Mouse (Mus musculus) heart, embryonic 10.5 days (tissue): Measurements from ENCODE around the gene Gm28036. TPM values are rescaled to one million over a fixed set of nuclear protein-coding genes. Genes with fewer than 3 reads are reported as not detected.
"Not testable (repeated sequence)": the region's sequence is repeated elsewhere in the genome, so short reads cannot be mapped to it uniquely, and the experiment has no call there.

Experiments
- DNase-seq: peaks from one replicate; pipeline ENCODE4 v3.0.0-alpha.2; 2017; ENCODE audit warnings: low spot score
- H3K27ac ChIP-seq: fragments of 300-500 bp; sonication (generic); 2 replicates; pipeline ENCODE4 v1.5.1; 2016; ENCODE audit warnings: mild to moderate bottlenecking
- H3K27me3 ChIP-seq: fragments of 300-500 bp; sonication (generic); 2 replicates; pipeline ENCODE4 v1.6.1; 2016; ENCODE audit warnings: mild to moderate bottlenecking; ENCODE audit not compliant: poor library complexity, insufficient read depth, severe bottlenecking
- H3K36me3 ChIP-seq: fragments of 300-500 bp; sonication (generic); 2 replicates; pipeline ENCODE4 v1.6.1; 2016; ENCODE audit warnings: mild to moderate bottlenecking, moderate library complexity
- H3K4me1 ChIP-seq: fragments of 300-500 bp; sonication (generic); 2 replicates; pipeline ENCODE4 v1.6.1; 2016; ENCODE audit warnings: mild to moderate bottlenecking
- H3K4me3 ChIP-seq: fragments of 300-500 bp; sonication (generic); 2 replicates; pipeline ENCODE4 v1.5.1; 2016; ENCODE audit warnings: mild to moderate bottlenecking, moderate library complexity
- H3K9me3 ChIP-seq: fragments of 300-500 bp; sonication (generic); 2 replicates; pipeline ENCODE4 v1.6.1; 2016; ENCODE audit warnings: mild to moderate bottlenecking, moderate library complexity
- WGBS: fragments of 180-500 bp; shearing (Covaris S2); methylation state at CpG from one replicate; pipeline ENCODE4 v1.1.7; 2016; 5-methylcytosine and 5-hydroxymethylcytosine counted together
- polyA plus RNA-seq: library from polyadenylated mRNA; unstranded; fragments of >200 nt; fragmentation: Nextera tagmentation; extraction: Ambion mirVana; gene quantifications from 2 replicates; pipeline ENCODE4 v1.2.1, GENCODE M21; 2016

The Gm28036 gene
- polyA plus RNA-seq, 1 experiment from 2014 or later = 18.4 TPM

DNA sequence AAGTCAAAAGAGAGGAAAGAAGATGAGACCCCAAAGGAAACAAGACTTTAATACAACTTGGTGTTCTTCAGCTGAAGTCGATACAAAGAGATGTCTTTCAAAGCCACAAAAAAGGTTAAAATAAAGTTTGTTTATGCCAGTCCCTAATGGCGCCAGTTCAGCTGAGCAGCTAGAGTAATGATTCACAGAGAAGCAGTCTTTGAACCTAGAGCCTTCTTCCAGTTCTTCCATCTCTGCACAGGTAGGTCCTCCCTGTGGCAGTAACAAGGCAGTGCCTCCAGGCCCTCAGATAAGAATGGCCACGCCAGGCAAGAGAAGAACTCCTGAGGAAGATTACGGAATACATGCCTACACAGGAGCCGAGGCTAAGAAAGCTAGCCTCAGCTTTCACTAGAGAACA lies 3.2 kb downstream of the Gm28036 start:
- H3K9me3 ChIP-seq = no peaks in the 10 kb centered on the region
- peaks cover 45% of the 10 kb centered on the region for H3K36me3 ChIP-seq
- no peak overlapping the region for H3K4me3 ChIP-seq
- no peaks in the 10 kb centered on the region for H3K27me3 ChIP-seq
- H3K4me1 ChIP-seq = no peaks in the 10 kb centered on the region
- 83% methylated on average over 5 of the region's 5 CpGs for WGBS
- DNase-seq = no peak
- no peak overlapping the region for H3K27ac ChIP-seq

DNA sequence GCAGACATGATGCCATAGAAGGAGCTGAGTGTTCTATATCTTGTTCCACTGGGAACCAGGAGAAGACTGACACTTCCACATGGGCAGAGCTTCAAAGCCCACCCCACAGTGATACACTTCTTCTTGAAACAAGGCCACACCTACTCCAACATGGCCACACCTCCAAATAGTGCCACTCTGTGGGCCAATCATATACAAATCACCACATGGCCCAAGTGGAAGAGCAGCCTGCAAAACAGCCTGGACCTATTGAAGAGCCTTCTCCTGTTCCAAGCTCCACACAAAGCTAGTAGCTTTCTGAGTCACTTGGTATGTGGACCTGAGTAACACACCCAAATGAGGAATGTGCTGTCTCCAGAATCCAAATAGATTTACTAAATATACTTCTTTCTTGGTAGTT lies 7.3 kb downstream of the Gm28036 start:
- H3K4me3 ChIP-seq = no peak overlapping the region
- H3K27me3 ChIP-seq = no peaks in the 10 kb centered on the region
- no peaks in the 10 kb centered on the region for H3K4me1 ChIP-seq
- no peaks in the 10 kb centered on the region for H3K9me3 ChIP-seq
- H3K36me3 ChIP-seq = peaks cover 13% of the 10 kb centered on the region
- DNase-seq = no peak
- H3K27ac ChIP-seq = no peak overlapping the region

DNA sequence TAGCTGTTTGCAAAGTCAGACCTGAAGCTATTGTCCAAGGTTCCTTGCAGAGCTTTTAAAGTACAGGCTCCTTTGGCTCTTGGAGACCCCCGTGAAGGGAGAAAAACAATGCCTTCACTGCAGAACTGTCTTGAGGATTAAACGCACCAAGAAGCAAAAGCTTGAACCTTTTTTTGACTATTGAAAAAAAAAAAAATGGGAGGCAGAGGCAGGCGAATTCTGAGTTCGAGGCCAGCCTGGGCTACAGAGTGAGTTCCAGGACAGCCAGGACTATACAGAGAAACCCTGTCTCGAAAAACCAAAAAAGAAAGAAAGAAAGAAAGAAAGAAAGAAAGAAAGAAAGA lies 14.8 kb downstream of the Gm28036 start:
- 24% methylated on average over 5 of the region's 5 CpGs for WGBS
- H3K4me1 ChIP-seq, DNase-seq, H3K9me3 ChIP-seq, H3K36me3 ChIP-seq, H3K27me3 ChIP-seq: not testable (repeated sequence)
- H3K27ac ChIP-seq = peak overlapping the region; percentile 99
- peak overlapping the region; percentile 97 for H3K4me3 ChIP-seq

GRCm38 (mm10) chr2:156111358-156112079 lies 15.4 kb downstream of the Gm28036 start, which contains the start of the genes Cpne1 and Rbm12:
Cpne1 (minus strand) TSS chr2:156111965.
Rbm12 (minus strand) TSS chr2:156111978.
- WGBS = under 1% methylated on average over 74 of the region's 74 CpGs
- H3K36me3 ChIP-seq = no peaks in the 10 kb centered on the region

DNA sequence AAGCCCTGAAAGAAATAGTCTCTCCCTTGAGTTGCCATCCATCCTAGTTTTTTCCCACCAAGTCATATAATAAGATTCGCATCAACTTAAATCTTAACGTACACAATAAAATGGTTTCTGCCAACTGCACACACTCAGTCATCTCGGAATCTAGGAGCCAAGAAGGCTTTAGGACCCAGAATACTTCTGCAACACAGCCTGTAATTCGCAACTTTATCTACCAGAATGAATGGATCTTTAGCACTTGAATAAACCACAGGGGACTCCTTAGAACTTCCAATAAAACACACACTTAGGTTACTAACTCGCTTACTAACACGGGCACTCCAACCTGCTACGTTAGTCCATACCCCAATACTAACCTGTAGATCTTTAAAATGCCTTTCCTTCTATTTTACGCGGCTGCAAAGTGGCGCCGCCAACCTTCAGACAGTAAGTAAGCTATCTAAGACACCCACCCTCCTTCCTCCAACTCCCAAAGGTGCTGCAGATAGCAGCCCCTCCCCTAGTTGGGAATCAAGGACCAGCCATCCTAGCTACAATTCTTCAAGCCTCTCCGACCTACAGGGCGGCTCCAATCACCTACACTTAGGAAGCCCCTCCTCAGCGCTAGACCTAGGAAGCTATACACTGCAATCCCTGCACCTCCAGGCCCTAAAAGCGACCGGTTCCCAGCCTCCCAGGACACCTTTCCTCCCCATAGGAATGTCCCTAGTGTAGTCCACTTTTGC lies 16.1 kb downstream of the Gm28036 start:
- Histone ChIP-seq H3K36me3 (peaks cover 4% of the 10 kb centered on the region), H3K4me1 (peaks cover 8% of the 10 kb centered on the region), H3K9me3 (no peaks in the 10 kb centered on the region), H3K27ac (peak overlapping the region; percentile 99), H3K4me3 (peak overlapping the region; percentile 97), H3K27me3 (no peaks in the 10 kb centered on the region)
- DNase-seq = peak; percentile 79
- WGBS = 1% methylated on average over 16 of the region's 16 CpGs

More at GRCm38 (mm10) chr2:156111358-156112079, 15.4 kb downstream of the Gm28036 start, which contains the start of the genes Cpne1 and Rbm12:
- no peaks in the 10 kb centered on the region for H3K27me3 ChIP-seq
- peaks cover 8% of the 10 kb centered on the region for H3K4me1 ChIP-seq
- DNase-seq = peak; percentile 96
- H3K27ac ChIP-seq = peak within 1 kb of the TSS; percentile 99
- H3K4me3 ChIP-seq = peak within 1 kb of the TSS; percentile 97
- H3K9me3 ChIP-seq = no peaks in the 10 kb centered on the region

DNA sequence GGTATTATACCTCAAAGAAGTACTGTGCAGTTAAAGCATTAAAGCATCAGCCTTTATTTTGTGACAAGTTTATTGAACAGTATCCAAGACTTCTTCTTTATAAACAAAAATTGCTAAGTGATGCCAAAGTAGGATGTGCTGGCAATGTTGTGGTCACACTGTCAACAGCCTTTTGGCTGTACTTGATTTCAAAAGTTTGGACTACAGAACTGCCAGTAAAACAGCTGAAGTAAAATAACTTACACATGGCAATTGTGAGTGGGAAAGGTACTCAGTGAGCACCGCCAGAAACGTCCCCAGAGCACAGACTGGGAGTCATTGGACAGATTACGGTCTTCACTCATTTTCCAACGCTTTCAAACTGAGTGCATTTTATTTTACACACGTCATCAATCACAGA lies 35.0 kb downstream of the Gm28036 start:
- H3K36me3 ChIP-seq = peaks cover 35% of the 10 kb centered on the region
- 88% methylated on average over 5 of the region's 5 CpGs for WGBS
- DNase-seq = no peak
- peaks cover 2% of the 10 kb centered on the region for H3K4me1 ChIP-seq
- no peaks in the 10 kb centered on the region for H3K9me3 ChIP-seq
- H3K27me3 ChIP-seq = no peaks in the 10 kb centered on the region
- H3K4me3 ChIP-seq = no peak overlapping the region
- H3K27ac ChIP-seq = no peak overlapping the region

GRCm38 (mm10) chr2:156089799-156090198 lies 37.1 kb downstream of the Gm28036 start:
- no peaks in the 10 kb centered on the region for H3K27me3 ChIP-seq
- H3K36me3 ChIP-seq = peaks cover 15% of the 10 kb centered on the region; the same call in 1 of the 2 replicates
- DNase-seq = no peak
- H3K4me3 ChIP-seq = no peak overlapping the region
- no peaks in the 10 kb centered on the region for H3K9me3 ChIP-seq
- WGBS = 89% methylated on average over 1 of the region's 1 CpGs
- peaks cover 6% of the 10 kb centered on the region for H3K4me1 ChIP-seq
- no peak overlapping the region for H3K27ac ChIP-seq

- DNase-seq = no peak
- Histone ChIP-seq H3K4me1 (peaks cover 14% of the 10 kb centered on the region), H3K27ac (no peak overlapping the region), H3K4me3 (no peak overlapping the region), H3K9me3 (no peaks in the 10 kb centered on the region), H3K27me3 (no peaks in the 10 kb centered on the region), H3K36me3 (peaks cover 15% of the 10 kb centered on the region; the same call in 1 of the 2 replicates)
- WGBS = 81% methylated on average over 7 of the region's 7 CpGs
Observed at GRCm38 (mm10) chr2:156087391-156088110, 39.3 kb downstream of the Gm28036 start.

DNA sequence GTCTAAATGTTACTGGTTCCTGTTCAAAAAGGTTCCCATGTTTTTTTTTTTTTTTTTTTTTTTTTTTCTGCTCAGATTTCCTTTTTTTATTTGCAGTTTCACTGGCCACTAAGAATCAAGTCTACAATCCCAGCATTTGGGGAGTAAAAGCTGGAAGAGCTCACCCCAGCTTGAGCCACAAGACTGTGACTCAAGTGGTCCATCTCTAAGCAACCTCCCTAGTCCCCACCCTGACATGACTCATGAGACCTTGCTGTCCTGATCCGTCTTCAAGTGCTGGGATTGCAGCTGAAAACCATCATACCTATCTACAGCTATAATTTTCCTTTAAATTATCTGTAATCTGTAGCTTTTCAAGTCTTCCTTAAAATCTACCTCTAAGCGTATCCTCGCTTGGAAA lies 42.4 kb downstream of the Gm28036 start:
- Histone ChIP-seq H3K4me1 (peaks cover 26% of the 10 kb centered on the region), H3K27me3 (no peaks in the 10 kb centered on the region), H3K9me3 (no peaks in the 10 kb centered on the region), H3K4me3 (no peak overlapping the region), H3K27ac (no peak overlapping the region), H3K36me3 (peaks cover 5% of the 10 kb centered on the region; the same call in 1 of the 2 replicates)
- WGBS = 84% methylated on average over 3 of the region's 3 CpGs
- no peak for DNase-seq

- no peak overlapping the region for H3K4me3 ChIP-seq
- H3K27ac ChIP-seq = no peak overlapping the region
- H3K4me1 ChIP-seq = peaks cover 27% of the 10 kb centered on the region
- 84% methylated on average over 7 of the region's 7 CpGs for WGBS
- DNase-seq = peak; percentile 60
- peaks cover 39% of the 10 kb centered on the region for H3K36me3 ChIP-seq
- no peaks in the 10 kb centered on the region for H3K27me3 ChIP-seq
- H3K9me3 ChIP-seq = no peaks in the 10 kb centered on the region
Observed at GRCm38 (mm10) chr2:156080391-156080790, 46.5 kb downstream of the Gm28036 start.

- Histone ChIP-seq H3K27ac (no peak overlapping the region), H3K4me3 (no peak overlapping the region), H3K4me1 (peaks cover 27% of the 10 kb centered on the region), H3K36me3 (peaks cover 46% of the 10 kb centered on the region), H3K27me3 (no peaks in the 10 kb centered on the region), H3K9me3 (no peaks in the 10 kb centered on the region)
- DNase-seq = peak; percentile 76
- WGBS = 46% methylated on average over 4 of the region's 4 CpGs
Observed at GRCm38 (mm10) chr2:156079674-156080073, 47.2 kb downstream of the Gm28036 start.

DNA sequence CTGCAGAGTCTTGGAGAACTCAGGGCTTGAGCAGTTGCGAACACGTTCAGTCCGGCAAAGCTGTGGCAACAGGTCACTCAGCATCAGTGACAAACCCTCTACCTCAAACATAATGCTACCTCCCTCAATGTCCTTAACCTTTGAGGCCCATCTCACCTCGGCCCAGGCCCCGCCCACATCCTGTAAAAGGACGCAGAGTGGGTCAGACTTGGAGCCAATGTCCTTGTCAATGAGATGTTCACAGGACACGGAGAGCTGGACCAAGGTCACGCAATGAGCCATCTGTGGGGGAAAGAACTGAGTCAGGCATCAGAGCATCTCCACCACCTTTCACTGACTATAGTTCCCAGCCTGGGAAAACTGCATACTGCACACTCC lies 47.7 kb downstream of the Gm28036 start:
- peaks cover 51% of the 10 kb centered on the region for H3K36me3 ChIP-seq
- 83% methylated on average over 8 of the region's 8 CpGs for WGBS
- H3K27ac ChIP-seq = no peak overlapping the region
- no peak overlapping the region for H3K4me3 ChIP-seq
- no peaks in the 10 kb centered on the region for H3K9me3 ChIP-seq
- DNase-seq = peak; percentile 54
- H3K4me1 ChIP-seq = peaks cover 27% of the 10 kb centered on the region
- H3K27me3 ChIP-seq = no peaks in the 10 kb centered on the region
